Mouse (Mus musculus): ENCODE data around the gene Acsl5.

Acsl5 gene

GRCm38 (mm10) chr19:55239766-55240426 is 11.8 kb upstream of the Acsl5 start:
- no peak for DNase-seq (ENCODE audit: low read depth)

- DNase-seq (ENCODE audit: low read depth) = no peak
Observed at GRCm38 (mm10) chr19:55241186-55241645, 10.5 kb upstream of the Acsl5 start, which contains the start of gene Gucy2g. Gene Gucy2g (minus strand): TSS chr19:55241236.

GRCm38 (mm10) chr19:55244791-55245231 is 6.9 kb upstream of the Acsl5 start:
- no peak for DNase-seq (ENCODE audit: low read depth)

- DNase-seq (ENCODE audit: low read depth) = no peak
Observed at GRCm38 (mm10) chr19:55247563-55247962, 4.2 kb upstream of the Acsl5 start.

- DNase-seq (ENCODE audit: low read depth) = no peak
Observed at GRCm38 (mm10) chr19:55247991-55248520, 3.7 kb upstream of the Acsl5 start.

- DNase-seq (ENCODE audit: low read depth) = no peak
Observed at GRCm38 (mm10) chr19:55250451-55250850, 1.3 kb upstream of the Acsl5 start.

- DNase-seq (ENCODE audit: low read depth) = no peak
Observed at GRCm38 (mm10) chr19:55253239-55253569, 1.5 kb downstream of the Acsl5 start.

GRCm38 (mm10) chr19:55253570-55254441 is 2.1 kb downstream of the Acsl5 start:
- DNase-seq (ENCODE audit: low read depth) = peak; percentile 88

- peak; percentile 83 for DNase-seq (ENCODE audit: low read depth)
Observed at GRCm38 (mm10) chr19:55254513-55255016, 2.8 kb downstream of the Acsl5 start.

GRCm38 (mm10) chr19:55256156-55256555 is 4.4 kb downstream of the Acsl5 start:
- DNase-seq (ENCODE audit: low read depth) = peak; percentile 21

GRCm38 (mm10) chr19:55257656-55258375 is 6.1 kb downstream of the Acsl5 start:
- no peak for DNase-seq (ENCODE audit: low read depth)

- DNase-seq (ENCODE audit: low read depth) = no peak
Observed at GRCm38 (mm10) chr19:55258514-55258913, 6.8 kb downstream of the Acsl5 start.

GRCm38 (mm10) chr19:55260389-55261184 is 8.8 kb downstream of the Acsl5 start:
- DNase-seq (ENCODE audit: low read depth) = no peak

- no peak for DNase-seq (ENCODE audit: low read depth)
Observed at GRCm38 (mm10) chr19:55265269-55265668, 13.5 kb downstream of the Acsl5 start.

GRCm38 (mm10) chr19:55266786-55267185 is 15.0 kb downstream of the Acsl5 start:
- DNase-seq (ENCODE audit: low read depth) = no peak

- no peak for DNase-seq (ENCODE audit: low read depth)
Observed at GRCm38 (mm10) chr19:55268150-55268549, 16.4 kb downstream of the Acsl5 start.

GRCm38 (mm10) chr19:55269051-55269450 is 17.3 kb downstream of the Acsl5 start:
- no peak for DNase-seq (ENCODE audit: low read depth)

- DNase-seq (ENCODE audit: low read depth) = no peak
Observed at GRCm38 (mm10) chr19:55271448-55271847, 19.7 kb downstream of the Acsl5 start.

GRCm38 (mm10) chr19:55273340-55273739 is 21.6 kb downstream of the Acsl5 start:
- DNase-seq (ENCODE audit: low read depth) = no peak

GRCm38 (mm10) chr19:55276100-55276499 is 24.4 kb downstream of the Acsl5 start:
- no peak for DNase-seq (ENCODE audit: low read depth)

GRCm38 (mm10) chr19:55276770-55277169 is 25.0 kb downstream of the Acsl5 start:
- no peak for DNase-seq (ENCODE audit: low read depth)

Measured in induced T-regulatory cell, adult 2 months (primary cell).